Mouse (Mus musculus): Measurements from ENCODE around the gene Klk11.

Klk11 gene

DNA sequence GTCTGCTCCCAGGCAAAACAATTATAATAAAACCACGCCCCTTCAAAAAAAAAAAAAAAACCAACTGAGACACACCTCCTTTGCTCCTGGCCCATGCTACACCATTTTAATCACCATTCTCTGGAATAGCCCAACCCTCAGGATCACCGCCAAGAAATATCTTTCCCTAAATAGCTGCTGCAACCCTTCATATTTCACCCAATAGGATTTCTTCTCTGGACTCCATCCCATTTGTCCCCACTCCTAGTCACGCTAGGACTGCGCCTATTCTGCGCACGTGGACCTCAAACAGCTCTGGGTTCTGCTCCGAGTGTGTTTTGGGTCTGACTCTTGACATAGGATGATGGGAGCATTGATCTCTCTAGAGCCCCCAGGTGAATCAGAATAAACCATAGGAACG is 22.0 kb downstream of the Klk11 start:
- CTCF ChIA-PET = no interaction called here

- CTCF ChIA-PET = no interaction called here
Observed at GRCm38 (mm10) chr7:43797333-43797769, 22.9 kb downstream of the Klk11 start, which contains the start of gene Klk8. Klk8 (plus strand) TSS chr7:43797577.

- CTCF ChIA-PET = no interaction called here
Observed at GRCm38 (mm10) chr7:43797844-43798462, 23.5 kb downstream of the Klk11 start.

- CTCF ChIA-PET = no interaction called here
Observed at GRCm38 (mm10) chr7:43799876-43800275, 25.5 kb downstream of the Klk11 start.

DNA sequence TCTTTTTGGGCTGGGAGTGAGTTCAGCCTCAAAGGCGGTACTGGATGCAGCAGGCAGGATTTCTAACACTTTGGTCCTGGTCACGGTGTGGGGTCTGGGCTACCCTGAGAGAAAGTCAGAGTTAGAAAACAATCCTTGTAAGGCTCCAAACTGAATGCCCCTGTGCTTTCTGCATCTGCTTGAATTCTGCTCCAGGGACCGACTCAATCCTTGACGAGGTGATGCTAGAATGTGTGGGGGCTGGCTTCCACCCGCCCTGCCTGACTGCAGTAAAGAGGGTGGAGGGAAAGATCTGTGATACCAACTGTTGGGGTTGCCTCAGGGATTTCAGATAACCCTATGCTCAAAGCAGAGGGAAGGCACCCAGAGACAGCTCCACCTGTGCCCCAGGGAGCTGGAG is 36.6 kb downstream of the Klk11 start, which contains the start of gene Klk7:
Gene Klk7 (plus strand): TSS at position 301 of the 400 bp plus-strand sequence.
- CTCF ChIA-PET = no interaction called here

GRCm38 (mm10) chr7:43815211-43815610 is 40.8 kb downstream of the Klk11 start:
- CTCF ChIA-PET = no interaction called here

DNA sequence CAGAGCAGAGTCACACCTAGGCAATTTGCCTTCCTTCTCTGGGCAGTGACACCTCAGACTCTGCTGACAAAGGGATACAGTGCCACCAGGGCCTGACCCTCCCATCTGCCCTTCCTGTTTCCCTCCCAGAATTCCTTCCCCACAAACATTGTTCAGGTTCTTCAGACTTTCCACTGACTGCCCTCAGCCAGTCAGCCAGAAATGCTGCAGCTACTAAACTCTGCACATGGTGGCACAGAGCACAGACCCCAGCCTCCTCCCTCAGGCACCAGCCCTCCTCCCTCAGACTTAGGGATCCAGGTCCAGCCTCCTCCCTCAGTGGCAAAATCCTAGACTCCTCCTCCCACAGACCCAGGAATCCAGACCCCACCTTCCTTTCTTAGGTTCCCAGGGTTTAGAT is 42.3 kb downstream of the Klk11 start:
- CTCF ChIA-PET = no interaction called here

GRCm38 (mm10) chr7:43821581-43821980 is 47.2 kb downstream of the Klk11 start:
- CTCF ChIA-PET = no interaction called here

DNA sequence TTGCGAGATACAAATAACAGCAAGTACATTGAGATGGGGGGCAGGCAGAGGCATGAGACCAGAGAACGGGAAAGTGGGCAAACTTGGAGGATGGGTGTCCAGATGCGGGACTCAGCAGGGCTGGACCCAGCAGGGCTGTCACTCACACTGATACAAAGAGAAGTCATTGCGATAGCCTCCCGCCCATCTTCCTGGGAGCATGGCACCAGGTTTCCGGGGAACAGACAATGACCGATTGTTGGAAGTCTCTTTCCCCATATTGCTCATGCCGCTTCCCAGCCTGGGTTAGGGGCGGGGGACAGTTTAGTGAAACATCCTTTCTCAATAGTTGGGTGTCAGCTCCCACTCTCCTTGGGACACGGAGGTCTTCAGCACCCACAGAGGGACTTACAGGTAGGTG is 49.8 kb downstream of the Klk11 start, which contains the start of gene Klk6:
Gene Klk6 (plus strand): TSS at position 301 of the 400 bp plus-strand sequence.
- CTCF ChIA-PET = no interaction called here

DNA sequence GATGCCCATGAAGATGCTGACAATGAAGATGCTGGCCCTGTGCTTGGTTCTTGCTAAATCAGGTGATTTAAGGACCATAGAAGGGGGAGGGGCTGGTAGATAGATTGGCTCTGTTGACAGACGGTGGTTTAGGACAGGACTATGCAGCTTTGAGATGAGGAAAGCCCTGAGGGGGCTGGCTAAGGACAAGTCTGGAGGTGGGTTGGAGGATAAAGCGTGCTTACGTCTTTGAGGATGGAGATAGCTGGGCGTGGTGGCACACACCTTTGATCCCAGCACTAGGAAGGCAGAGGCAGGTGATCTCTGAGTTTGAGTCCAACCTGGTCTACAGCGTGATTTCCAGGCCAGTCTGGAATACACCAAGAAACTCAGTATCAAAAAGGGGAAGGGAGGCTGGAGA is 51.7 kb downstream of the Klk11 start:
- CTCF ChIA-PET = no interaction called here

GRCm38 (mm10) chr7:43827706-43828105 is 53.3 kb downstream of the Klk11 start:
- CTCF ChIA-PET = no interaction called here
